Mouse (Mus musculus) spleen, adult 12 weeks (tissue): ENCODE data around the gene Scn3b.

ENCODE experiments used
- DNase-seq: peaks from one replicate; pipeline ENCODE4 v3.0.0; 2022; ENCODE audit warnings: low spot score

The Scn3b gene

GRCm38 (mm10) chr9:40316865-40317660 is 48.0 kb downstream of the Scn3b start:
- no peak for DNase-seq

- DNase-seq: no peak
Measured at GRCm38 (mm10) chr9:40317735-40318134, 48.7 kb downstream of the Scn3b start.

- DNase-seq: no peak
Measured at GRCm38 (mm10) chr9:40318771-40319170, 49.8 kb downstream of the Scn3b start.

- DNase-seq: no peak
Measured at GRCm38 (mm10) chr9:40320405-40320804, 51.4 kb downstream of the Scn3b start.

GRCm38 (mm10) chr9:40320879-40321667 is 52.1 kb downstream of the Scn3b start:
- DNase-seq: no peak

GRCm38 (mm10) chr9:40321668-40322003 is 52.6 kb downstream of the Scn3b start:
- DNase-seq: no peak

GRCm38 (mm10) chr9:40322372-40322771 is 53.4 kb downstream of the Scn3b start:
- no peak for DNase-seq

- DNase-seq: no peak
Measured at GRCm38 (mm10) chr9:40323171-40323570, 54.2 kb downstream of the Scn3b start.

GRCm38 (mm10) chr9:40323773-40324172 is 54.8 kb downstream of the Scn3b start:
- DNase-seq: no peak

- no peak for DNase-seq
Measured at GRCm38 (mm10) chr9:40324232-40324792, 55.3 kb downstream of the Scn3b start.

GRCm38 (mm10) chr9:40324826-40325225 is 55.8 kb downstream of the Scn3b start:
- no peak for DNase-seq

- no peak for DNase-seq
Measured at GRCm38 (mm10) chr9:40326260-40326915, 57.4 kb downstream of the Scn3b start.

GRCm38 (mm10) chr9:40330609-40331382 is 61.8 kb downstream of the Scn3b start:
- peak; percentile 43 for DNase-seq

GRCm38 (mm10) chr9:40331411-40332286 is 62.6 kb downstream of the Scn3b start:
- DNase-seq: no peak

- DNase-seq: no peak
Measured at GRCm38 (mm10) chr9:40332326-40332725, 63.3 kb downstream of the Scn3b start.

GRCm38 (mm10) chr9:40332731-40333648 is 64.0 kb downstream of the Scn3b start:
- no peak for DNase-seq

GRCm38 (mm10) chr9:40333649-40334396 is 64.8 kb downstream of the Scn3b start:
- peak; percentile 40 for DNase-seq

GRCm38 (mm10) chr9:40334617-40335016 is 65.6 kb downstream of the Scn3b start:
- no peak for DNase-seq

GRCm38 (mm10) chr9:40336701-40337100 is 67.7 kb downstream of the Scn3b start:
- no peak for DNase-seq
